Mouse (Mus musculus) forebrain, postnatal 0 days (tissue): ENCODE measurements around the gene Ism1. TPM values are rescaled to one million over a fixed set of nuclear protein-coding genes. Genes with fewer than 3 reads are reported as not detected.

ENCODE experiments used
- ATAC-seq: fragments of 200-750 bp; cut with Nextera tagmentation; 2 replicates; pipeline ENCODE4 v1.8.0; 2017; ENCODE audit warnings: mild to moderate bottlenecking, moderate library complexity
- DNase-seq: peaks from one replicate; pipeline ENCODE4 v3.0.0-alpha.2; 2015
- H3K27ac ChIP-seq: fragments of 300-500 bp; sonication (generic); 2 replicates; pipeline ENCODE4 v1.5.1; 2014; ENCODE audit warnings: low read depth, mild to moderate bottlenecking, antibody characterized with exemption, low read length, moderate library complexity, mixed read lengths
- H3K27me3 ChIP-seq: fragments of 300-500 bp; sonication (generic); 2 replicates; pipeline ENCODE4 v1.6.1; 2014; ENCODE audit warnings: mild to moderate bottlenecking, low read length, mixed read lengths; ENCODE audit not compliant: insufficient read depth
- H3K36me3 ChIP-seq: fragments of 300-500 bp; sonication (generic); 2 replicates; pipeline ENCODE4 v1.6.1; 2014; ENCODE audit warnings: mild to moderate bottlenecking, moderate library complexity; ENCODE audit not compliant: insufficient read depth
- H3K4me1 ChIP-seq: fragments of 300-500 bp; sonication (generic); 2 replicates; pipeline ENCODE4 v1.6.1; 2014; ENCODE audit warnings: antibody characterized with exemption; ENCODE audit not compliant: insufficient read depth
- H3K4me2 ChIP-seq: fragments of 300-500 bp; sonication (generic); 2 replicates; pipeline ENCODE4 v1.6.1; 2014; ENCODE audit warnings: low read depth, mild to moderate bottlenecking, moderate library complexity
- H3K4me3 ChIP-seq: fragments of 300-500 bp; sonication (generic); 2 replicates; pipeline ENCODE4 v1.5.1; 2014; ENCODE audit warnings: low read depth, low read length, mixed read lengths
- H3K9ac ChIP-seq: fragments of 300-500 bp; sonication (generic); 2 replicates; pipeline ENCODE4 v1.6.1; 2014; ENCODE audit warnings: mild to moderate bottlenecking
- H3K9me3 ChIP-seq: fragments of 300-500 bp; sonication (generic); 2 replicates; pipeline ENCODE4 v1.6.1; 2016; ENCODE audit warnings: low read length
- CTCF ChIP-seq: sonication (generic); IDR thresholded peaks from 2 replicates; pipeline ENCODE4 v1.5.1; 2016; ENCODE audit warnings: antibody characterized with exemption, control low read depth, low read depth
- WGBS: fragments of 180-500 bp; shearing (Covaris S2); extraction: QIAGEN DNeasy Blood & Tissue Kit; methylation state at CpG from one replicate; pipeline ENCODE4 v1.1.7; 2014; 5-methylcytosine and 5-hydroxymethylcytosine counted together
- polyA plus RNA-seq: library from polyadenylated mRNA; unstranded; fragments of >200 nt; fragmentation: Nextera tagmentation; extraction: Ambion mirVana; gene quantifications from 2 replicates; pipeline ENCODE4 v1.2.1, GENCODE M21; 2015
- total RNA-seq: library from RNA; depleted of rRNA; stranded (reverse); fragments of >200 nt; gene quantifications from 2 replicates; pipeline ENCODE4 v1.2.3, GENCODE M21; 2014; rRNA removed

The Ism1 gene
- total and polyA plus RNA-seq, 2 experiments from 2014 or later = 0.64 to 2.4 TPM

GRCm38 (mm10) chr2:139792345-139793120 is 114.6 kb downstream of the Ism1 start:
- no peak for TF ChIP-seq CTCF
- Histone ChIP-seq H3K27ac (no peak overlapping the region), H3K4me2 (no peak overlapping the region), H3K9me3 (no peaks in the 10 kb centered on the region), H3K4me3 (no peak overlapping the region), H3K36me3 (no peaks in the 10 kb centered on the region), H3K27me3 (no peaks in the 10 kb centered on the region), H3K9ac (no peak overlapping the region), H3K4me1 (no peaks in the 10 kb centered on the region)
- no peak for ATAC-seq
- 83% methylated on average over 9 of the region's 9 CpGs for WGBS
- DNase-seq = no peak

GRCm38 (mm10) chr2:139804041-139804440 is 126.1 kb downstream of the Ism1 start:
- no peaks in the 10 kb centered on the region for H3K36me3 ChIP-seq
- no peak for TF ChIP-seq CTCF
- H3K4me3 ChIP-seq = no peak overlapping the region
- no peaks in the 10 kb centered on the region for H3K9me3 ChIP-seq
- DNase-seq (no peak), ATAC-seq (no peak)
- no peaks in the 10 kb centered on the region for H3K27me3 ChIP-seq
- no peak overlapping the region for H3K27ac ChIP-seq
- H3K4me1 ChIP-seq = no peaks in the 10 kb centered on the region
- no peak overlapping the region for H3K4me2 ChIP-seq
- 76% methylated on average over 7 of the region's 7 CpGs for WGBS
- no peak overlapping the region for H3K9ac ChIP-seq

- 57% methylated on average over 6 of the region's 6 CpGs for WGBS
- DNase-seq = no peak
Observed at GRCm38 (mm10) chr2:139807887-139808286, 129.9 kb downstream of the Ism1 start.

More at GRCm38 (mm10) chr2:139807887-139808286, 129.9 kb downstream of the Ism1 start:
- no peak for TF ChIP-seq CTCF
- H3K27me3 ChIP-seq = no peaks in the 10 kb centered on the region
- no peaks in the 10 kb centered on the region for H3K4me1 ChIP-seq
- no peaks in the 10 kb centered on the region for H3K9me3 ChIP-seq
- ATAC-seq = no peak
- no peak overlapping the region for H3K9ac ChIP-seq
- no peak overlapping the region for H3K4me3 ChIP-seq
- no peak overlapping the region for H3K4me2 ChIP-seq
- no peak overlapping the region for H3K27ac ChIP-seq
- no peaks in the 10 kb centered on the region for H3K36me3 ChIP-seq

Other genes with a start within 250 kb of the Ism1 start
- gene Sptlc3, start 184.3 kb upstream of the Ism1 start, total RNA-seq = 0.48 and 0.54 TPM in 2 replicates
- gene Sptlc3, start 184.3 kb upstream of the Ism1 start, polyA plus RNA-seq = 0.10 and 0.27 TPM in 2 replicates